Mouse (Mus musculus) MEL (cell line): ENCODE measurements around the gene Ripor2. TPM values are rescaled to one million over a fixed set of nuclear protein-coding genes. Genes with fewer than 3 reads are reported as not detected.

Experiments used
- DNase-seq: peaks from one replicate; pipeline ENCODE4 v3.0.0; 2011; ENCODE audit warnings: low read depth, low spot score
- H3K27ac ChIP-seq: 2 replicates; pipeline ENCODE4 v1.5.1; 2012; ENCODE audit warnings: low read depth, mild to moderate bottlenecking, control low read depth, low read length, moderate library complexity; ENCODE audit not compliant: control insufficient read depth
- H3K27me3 ChIP-seq, 2 experiments: fragments of 150-350 bp in 1 of 2; sonication (generic) in 1 of 2; 2 replicates each; pipeline ENCODE4 v1.6.1; 2012; ENCODE audit warnings: low read length in 2 of 2, mild to moderate bottlenecking in 2 of 2, improper control_type of control experiment in 1 of 2, moderate library complexity in 1 of 2; ENCODE audit not compliant: insufficient read depth in 2 of 2, control insufficient read depth in 1 of 2
- H3K36me3 ChIP-seq, 2 experiments: 2 replicates each; pipeline ENCODE4 v1.6.1; 2012 to 2014; ENCODE audit warnings: low read length in 2 of 2, improper control_type of control experiment in 1 of 2, inconsistent platforms in 1 of 2, mild to moderate bottlenecking in 1 of 2; ENCODE audit not compliant: insufficient read depth in 2 of 2, control insufficient read depth in 1 of 2
- H3K4me1 ChIP-seq, 2 experiments: fragments of 150-350 bp in 1 of 2; sonication (generic) in 1 of 2; 2 replicates each; pipeline ENCODE4 v1.6.1; 2012; ENCODE audit warnings: low read length in 2 of 2, improper control_type of control experiment in 1 of 2, mild to moderate bottlenecking in 1 of 2; ENCODE audit not compliant: insufficient read depth in 2 of 2, control insufficient read depth in 1 of 2
- H3K4me3 ChIP-seq, 2 experiments: fragments of 150-350 bp in 1 of 2; sonication (generic) in 1 of 2; 2 replicates each; pipeline ENCODE4 v1.5.1; 2012; ENCODE audit warnings: low read depth in 2 of 2, low read length in 2 of 2, mild to moderate bottlenecking in 2 of 2, moderate library complexity in 2 of 2, control low read depth in 1 of 2, improper control_type of control experiment in 1 of 2; ENCODE audit not compliant: control insufficient read depth in 1 of 2, insufficient read depth in 1 of 2
- H3K79me2 ChIP-seq: 2 replicates; pipeline ENCODE4 v1.6.1; 2012; ENCODE audit warnings: mild to moderate bottlenecking, low read length, moderate library complexity; ENCODE audit not compliant: control insufficient read depth, poor library complexity, insufficient read depth
- H3K9ac ChIP-seq: 2 replicates; pipeline ENCODE4 v1.6.1; 2012; ENCODE audit warnings: low read depth, mild to moderate bottlenecking, control low read depth, low read length, moderate library complexity; ENCODE audit not compliant: control insufficient read depth, poor library complexity, severe bottlenecking
- H3K9me3 ChIP-seq: fragments of 150-350 bp; sonication (generic); replicated peaks from 2 replicates; pipeline ENCODE4 v1.6.1; 2012; ENCODE audit warnings: mild to moderate bottlenecking, low read length, improper control_type of control experiment, moderate library complexity; ENCODE audit not compliant: insufficient read depth
- BHLHE40 ChIP-seq: IDR thresholded peaks from 2 replicates; pipeline ENCODE4 v1.6.1; 2012; ENCODE audit warnings: low read depth, mild to moderate bottlenecking, inconsistent platforms, low read length, improper control_type of control experiment, borderline replicate concordance
- CHD1 ChIP-seq: IDR thresholded peaks from 2 replicates; pipeline ENCODE4 v1.6.1; 2012; ENCODE audit warnings: low read depth, mild to moderate bottlenecking, inconsistent platforms, low read length, improper control_type of control experiment
- CTCF ChIP-seq, 3 experiments: IDR thresholded peaks in 2 of 3; conservative IDR thresholded peaks in 1 of 3; 2 replicates each; pipeline ENCODE4 v1.5.1; 2011 to 2012; ENCODE audit warnings: low read length in 3 of 3, low read depth in 2 of 3, mild to moderate bottlenecking in 2 of 3, improper control_type of control experiment in 1 of 3, inconsistent platforms in 1 of 3, mixed read lengths in 1 of 3, moderate library complexity in 1 of 3; ENCODE audit not compliant: control insufficient read depth in 1 of 3, insufficient read depth in 1 of 3, poor library complexity in 1 of 3, severe bottlenecking in 1 of 3
- EP300 ChIP-seq, 2 experiments: IDR thresholded peaks; 2 replicates each; pipeline ENCODE4 v1.6.1; 2011; ENCODE audit warnings: improper control_type of control experiment in 2 of 2, low read length in 2 of 2, low read depth in 1 of 2, mild to moderate bottlenecking in 1 of 2
- ETS1 ChIP-seq: IDR thresholded peaks from 2 replicates; pipeline ENCODE4 v1.6.1; 2012; ENCODE audit warnings: low read depth, mild to moderate bottlenecking, inconsistent platforms, low read length, improper control_type of control experiment, moderate library complexity
- GATA1 ChIP-seq: IDR thresholded peaks from 2 replicates; pipeline ENCODE4 v1.6.1; 2011; ENCODE audit warnings: low read depth, low read length, improper control_type of control experiment
- MAX ChIP-seq: IDR thresholded peaks from 2 replicates; pipeline ENCODE4 v1.6.1; 2011; ENCODE audit warnings: low read length, improper control_type of control experiment
- MXI1 ChIP-seq: IDR thresholded peaks from 2 replicates; pipeline ENCODE4 v1.6.1; 2011; ENCODE audit warnings: mild to moderate bottlenecking, low read depth, low read length, improper control_type of control experiment
- MYC ChIP-seq: IDR thresholded peaks from 2 replicates; pipeline ENCODE4 v1.6.1; 2011; ENCODE audit warnings: low read depth, mild to moderate bottlenecking, low read length, improper control_type of control experiment, moderate library complexity
- POLR2A ChIP-seq, 2 experiments: IDR thresholded peaks; 2 replicates each; pipeline ENCODE4 v1.6.1; 2011 to 2012; ENCODE audit warnings: low read length in 2 of 2, mild to moderate bottlenecking in 2 of 2, control low read depth in 1 of 2, improper control_type of control experiment in 1 of 2, low read depth in 1 of 2, moderate library complexity in 1 of 2; ENCODE audit not compliant: control insufficient read depth in 1 of 2, insufficient read depth in 1 of 2, poor library complexity in 1 of 2
- POLR2AphosphoS5 ChIP-seq: IDR thresholded peaks from 2 replicates; pipeline ENCODE4 v1.6.1; 2012; ENCODE audit warnings: low read depth, borderline replicate concordance, mild to moderate bottlenecking, inconsistent platforms, low read length, moderate library complexity, mixed read lengths
- RAD21 ChIP-seq: IDR thresholded peaks from 2 replicates; pipeline ENCODE4 v1.6.1; 2011; ENCODE audit warnings: mild to moderate bottlenecking, low read depth, low read length, improper control_type of control experiment
- RCOR1 ChIP-seq: IDR thresholded peaks from 2 replicates; pipeline ENCODE4 v1.6.1; 2012; ENCODE audit warnings: low read depth, mild to moderate bottlenecking, inconsistent platforms, low read length, improper control_type of control experiment
- SIN3A ChIP-seq: IDR thresholded peaks from 2 replicates; pipeline ENCODE4 v1.6.1; 2012; ENCODE audit warnings: low read length, improper control_type of control experiment, inconsistent platforms
- TCF12 ChIP-seq: IDR thresholded peaks from 2 replicates; pipeline ENCODE4 v1.6.1; 2014; ENCODE audit warnings: low read depth, mild to moderate bottlenecking, inconsistent platforms, low read length, improper control_type of control experiment, moderate library complexity
- ZNF384 ChIP-seq: IDR thresholded peaks from 2 replicates; pipeline ENCODE4 v1.6.1; 2012; ENCODE audit warnings: low read depth, mild to moderate bottlenecking, inconsistent platforms, low read length, improper control_type of control experiment
- polyA plus RNA-seq, 2 experiments: library from polyadenylated mRNA; stranded (reverse) in 1 of 2; unstranded in 1 of 2; fragments of >175 nt in 1 of 2; fragments of >200 nt in 1 of 2; gene quantifications; 2 replicates each; pipeline versions ENCODE4 v1.2.1 to v1.2.4; 2012; ENCODE audit warnings: low replicate concordance in 2 of 2, low read depth in 1 of 2; ENCODE audit not compliant: insufficient read length in 2 of 2, insufficient read depth in 1 of 2, missing spikeins in 1 of 2
- total RNA-seq: library from RNA; depleted of rRNA; stranded (reverse); fragments of 300-350 nt; gene quantifications from 2 replicates; pipeline ENCODE4 v1.2.3, GENCODE M21; 2012

Ripor2 gene
- total and polyA plus RNA-seq, 3 experiments: 13.5 to 18.5 TPM; not detected in 1

DNA sequence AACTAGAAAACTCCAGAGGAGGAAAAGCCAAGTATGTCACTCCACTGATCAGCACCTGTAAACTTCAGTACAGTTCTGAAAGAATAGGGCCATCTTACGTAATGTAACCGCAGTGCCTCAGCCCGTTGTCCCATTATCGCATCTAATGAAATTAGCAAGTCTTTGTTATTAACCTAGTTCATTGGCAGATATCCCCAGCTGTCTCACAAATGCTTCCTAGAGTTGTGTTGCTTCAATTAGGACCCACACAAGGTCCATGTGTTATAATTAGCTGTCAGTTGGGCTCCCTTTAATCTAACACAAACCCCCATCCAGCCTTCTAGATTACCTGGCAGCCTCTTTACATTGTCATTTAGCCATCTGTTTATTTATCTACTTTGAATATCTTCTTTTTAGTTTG is 99.0 kb downstream of the Ripor2 start:
- H3K36me3 ChIP-seq: peaks cover 4 to 31% of the 10 kb centered on the region in 2 experiments
- no peaks in the 10 kb centered on the region for H3K9me3 ChIP-seq
- H3K79me2 ChIP-seq: no peaks in the 10 kb centered on the region
- peaks cover 25 to 32% of the 10 kb centered on the region in 2 experiments for H3K4me1 ChIP-seq
- no peak for DNase-seq
- H3K9ac ChIP-seq: no peak overlapping the region
- no peak overlapping the region for H3K4me3 ChIP-seq
- H3K27ac ChIP-seq: no peak overlapping the region
- no peak for TF ChIP-seq POLR2AphosphoS5
- no peak for TF ChIP-seq CTCF (IDR thresholded peaks at IDR 0.05 in 2 of 3, conservative IDR thresholded peaks at IDR 0.05 in 1 of 3; ENCODE audit: control insufficient read depth in 1 of 3, insufficient read depth in 1 of 3, low read depth in 2 of 3, low read length in 3 of 3, poor library complexity in 1 of 3, severe bottlenecking in 1 of 3)
- TF ChIP-seq EP300 (IDR thresholded peaks at IDR 0.05; ENCODE audit: low read depth in 1 of 2, low read length in 2 of 2): no peak
- no peak for TF ChIP-seq ETS1
- no peak for TF ChIP-seq MAX
- no peaks in the 10 kb centered on the region for H3K27me3 ChIP-seq

GRCm38 (mm10) chr13:24682346-24682745 is 100.4 kb downstream of the Ripor2 start:
- Histone ChIP-seq H3K4me3 (no peak overlapping the region), H3K9me3 (no peaks in the 10 kb centered on the region), H3K36me3 (peaks cover 4 to 43% of the 10 kb centered on the region in 2 experiments), H3K27ac (peak overlapping the region; percentile 54; the same call in 1 of the 2 replicates), H3K9ac (no peak overlapping the region; the same call in 1 of the 2 replicates), H3K27me3 (no peaks in the 10 kb centered on the region), H3K4me1 (peaks cover 32 to 44% of the 10 kb centered on the region in 2 experiments), H3K79me2 (no peaks in the 10 kb centered on the region)
- peak; percentile 38; the same call in 1 of the 2 replicates for TF ChIP-seq SIN3A
- no peak for TF ChIP-seq BHLHE40
- TF ChIP-seq CHD1: no peak
- TF ChIP-seq RAD21: no peak
- no peak for TF ChIP-seq MYC
- TF ChIP-seq GATA1: peak; percentile 41
- TF ChIP-seq RCOR1: no peak; the same call in 1 of the 2 replicates
- peak; percentile 57; the same call in 1 of the 2 replicates for TF ChIP-seq ETS1
- no peak for TF ChIP-seq MXI1
- no peak for TF ChIP-seq TCF12
- TF ChIP-seq POLR2A (IDR thresholded peaks at IDR 0.05; ENCODE audit: control insufficient read depth in 1 of 2, insufficient read depth in 1 of 2, low read depth in 1 of 2, low read length in 2 of 2, poor library complexity in 1 of 2): peak in 1 of 2 experiments; percentile 20; a peak in 1 of 4 replicates
- no peak for TF ChIP-seq ZNF384
- peak; percentile 60 to 73 for TF ChIP-seq EP300 (IDR thresholded peaks at IDR 0.05; ENCODE audit: low read depth in 1 of 2, low read length in 2 of 2)
- peak; percentile 74 for DNase-seq
